Mouse (Mus musculus): Measurements from ENCODE around the gene Fkbp9. TPM values are rescaled to one million over a fixed set of nuclear protein-coding genes. Genes with fewer than 3 reads are reported as not detected.

Fkbp9 gene
- total RNA-seq, 2 experiments from 2014 or later, result 5.1 to 11.6 TPM

Other genes starting within 250 kb of the Fkbp9 start
- gene Lsm5, start 127.3 kb upstream of the Fkbp9 start, total RNA-seq (2015), result 103 and 126 TPM in 2 replicates
- 135 and 200 TPM in 2 replicates for gene Lsm5, start 127.3 kb upstream of the Fkbp9 start, total RNA-seq (2017)
- 21.1 and 23.2 TPM in 2 replicates for gene Avl9, start 117.2 kb upstream of the Fkbp9 start, total RNA-seq (2015)
- gene Avl9, start 117.2 kb upstream of the Fkbp9 start, total RNA-seq (2017), result 19.7 and 22.2 TPM in 2 replicates
- 32.0 and 32.6 TPM in 2 replicates for gene Kbtbd2, start 34.2 kb upstream of the Fkbp9 start, total RNA-seq (2015)
- gene Kbtbd2, start 34.2 kb upstream of the Fkbp9 start, total RNA-seq (2017), result 32.5 and 33.5 TPM in 2 replicates
- 87.8 and 89.5 TPM in 2 replicates for gene Nt5c3, start 91.9 kb downstream of the Fkbp9 start, total RNA-seq (2015)
- gene Nt5c3, start 91.9 kb downstream of the Fkbp9 start, total RNA-seq (2017), result 51.0 and 57.2 TPM in 2 replicates
- 0.29 and 0.37 TPM in 2 replicates for gene Vmn1r4, start 92.0 kb downstream of the Fkbp9 start, total RNA-seq (2015)
- 0.54 and 0.58 TPM in 2 replicates for gene Vmn1r4, start 92.0 kb downstream of the Fkbp9 start, total RNA-seq (2017)
- not detected in 2 replicates for gene Vmn1r5, start 138.2 kb downstream of the Fkbp9 start, total RNA-seq (2015)
- gene Vmn1r5, start 138.2 kb downstream of the Fkbp9 start, total RNA-seq (2017), result not detected in 2 replicates
- gene Vmn1r6, start 165.2 kb downstream of the Fkbp9 start, total RNA-seq (2015), result not detected in 2 replicates
- gene Vmn1r6, start 165.2 kb downstream of the Fkbp9 start, total RNA-seq (2017), result not detected in 2 replicates
- not detected in 2 replicates for gene Vmn1r7, start 193.3 kb downstream of the Fkbp9 start, total RNA-seq (2015)
- gene Vmn1r7, start 193.3 kb downstream of the Fkbp9 start, total RNA-seq (2017), result not detected in 2 replicates
- gene Vmn1r8, start 200.2 kb downstream of the Fkbp9 start, total RNA-seq (2015), result not detected in 2 replicates
- not detected in 2 replicates for gene Vmn1r8, start 200.2 kb downstream of the Fkbp9 start, total RNA-seq (2017)
- not detected in 2 replicates for gene Vmn1r9, start 234.7 kb downstream of the Fkbp9 start, total RNA-seq (2015)
- not detected in 2 replicates for gene Vmn1r9, start 234.7 kb downstream of the Fkbp9 start, total RNA-seq (2017)

Data from megakaryocyte progenitor cell, adult 5-6 weeks (primary cell).